Mouse (Mus musculus) fibroblast of lung, adult 2 months (primary cell): ENCODE measurements at regions not wholly inside any gene's neighbourhood (a gene's known extent, or its start where the extent isn't known, plus 50 kb on each side); places are given as distances from the start of the nearest gene placed in this dataset.

ENCODE experiments used
- DNase-seq: peaks from one replicate; pipeline ENCODE4 v3.0.0-alpha.2; 2011; ENCODE audit warnings: low read depth

DNA sequence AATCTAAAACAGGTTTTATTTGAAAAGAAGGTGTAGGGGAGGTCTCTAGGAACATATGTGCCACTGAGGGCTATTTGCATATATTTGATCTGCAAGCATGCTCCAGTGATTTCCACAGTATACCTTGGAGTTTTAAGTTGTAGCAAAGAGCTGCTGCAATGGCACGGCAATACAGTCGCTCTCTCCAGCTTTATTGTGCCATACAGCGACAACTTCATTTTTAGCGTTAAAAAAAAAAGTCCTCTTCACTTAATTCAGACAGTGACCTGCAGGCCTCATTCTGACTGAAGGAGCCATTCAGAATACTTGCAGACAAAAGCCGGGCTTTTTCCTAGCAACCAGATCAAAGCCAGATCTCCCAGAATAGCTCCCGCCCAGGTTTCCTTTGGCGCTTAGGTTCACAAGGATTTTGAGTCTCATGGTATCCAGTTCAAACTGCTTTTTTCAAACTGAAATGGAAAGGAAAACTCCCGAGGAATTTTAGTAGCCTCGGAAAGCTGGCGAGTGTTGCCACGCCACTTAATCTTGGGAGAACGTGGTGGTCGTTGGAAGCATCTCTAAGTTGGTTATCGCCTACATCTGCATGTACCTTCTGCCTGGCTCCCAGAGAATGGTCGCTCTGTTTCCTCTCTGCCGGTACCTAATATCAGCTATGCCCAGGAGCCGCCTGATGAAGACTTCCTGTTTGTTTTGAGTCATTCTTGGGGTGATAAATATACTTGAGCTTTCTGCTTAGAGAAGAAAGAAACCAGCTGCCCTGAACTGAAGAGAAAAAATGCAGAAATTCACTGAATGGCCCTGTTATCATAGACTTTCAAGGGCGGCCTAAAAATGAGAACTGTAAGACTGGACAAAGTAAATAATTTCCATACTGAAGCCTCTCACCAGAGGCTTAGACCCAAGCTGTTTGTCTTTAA is 67.8 kb upstream of the Zeb2 start:
- DNase-seq: peak; percentile 8

DNA sequence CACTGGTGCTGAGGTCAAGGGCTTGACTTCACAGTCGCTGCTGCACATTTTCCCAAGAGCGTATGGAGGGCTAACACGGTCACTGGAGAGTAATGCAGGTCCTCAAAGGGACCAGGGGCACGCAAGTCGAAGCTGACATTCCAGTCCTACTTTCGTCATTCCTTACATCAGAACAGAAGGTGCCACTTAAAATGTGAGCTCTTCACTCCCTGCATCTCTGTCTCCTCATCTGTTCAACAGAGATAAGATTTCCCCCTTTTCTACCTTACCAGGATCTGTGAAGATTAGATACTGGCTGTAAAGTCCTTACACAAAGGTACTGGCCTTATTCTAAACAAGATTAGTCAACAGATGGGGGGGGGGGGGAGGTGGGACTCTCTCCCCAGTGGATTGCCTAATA is 67.0 kb upstream of the Zeb2 start:
- no peak for DNase-seq

DNA sequence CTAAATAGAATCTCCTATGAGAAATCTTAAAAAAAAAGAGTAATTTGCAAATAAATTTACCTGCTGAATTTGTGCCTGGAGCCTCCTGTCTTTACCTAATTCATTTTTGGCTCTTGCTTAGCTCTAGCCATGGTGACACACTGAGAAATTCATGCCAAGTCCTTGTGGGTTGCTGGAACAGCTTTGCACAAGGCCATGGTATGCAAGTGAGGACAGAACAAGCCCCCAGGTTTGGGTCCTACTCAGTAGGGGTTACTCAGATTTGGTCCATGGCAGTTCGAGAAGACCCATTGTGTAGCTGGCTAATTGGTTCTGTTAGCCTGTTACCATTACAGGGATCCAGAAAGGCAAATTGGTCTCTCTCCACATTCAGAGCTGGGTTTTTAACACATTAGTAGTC is 65.7 kb upstream of the Zeb2 start:
- DNase-seq: peak; percentile 15

DNA sequence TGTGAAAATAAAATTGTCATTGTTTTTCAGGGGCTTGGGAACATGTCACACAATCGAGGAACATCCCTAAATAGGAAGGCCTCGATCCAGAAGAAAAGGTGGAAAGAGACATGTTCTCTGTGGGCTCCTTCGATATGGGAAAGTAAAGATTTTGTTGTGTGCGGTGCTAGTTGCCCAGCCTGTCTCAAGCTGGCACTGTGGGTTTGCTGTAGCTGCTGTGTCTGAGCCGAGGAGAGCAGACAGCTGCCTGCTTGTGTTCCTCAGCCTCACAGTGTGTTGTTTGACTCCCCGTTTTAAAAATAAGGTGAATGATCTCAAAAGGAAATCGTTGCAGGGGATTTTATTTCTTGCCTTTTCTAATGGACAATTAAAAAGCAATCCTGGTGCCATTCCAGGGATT is 64.4 kb upstream of the Zeb2 start:
- no peak for DNase-seq

DNA sequence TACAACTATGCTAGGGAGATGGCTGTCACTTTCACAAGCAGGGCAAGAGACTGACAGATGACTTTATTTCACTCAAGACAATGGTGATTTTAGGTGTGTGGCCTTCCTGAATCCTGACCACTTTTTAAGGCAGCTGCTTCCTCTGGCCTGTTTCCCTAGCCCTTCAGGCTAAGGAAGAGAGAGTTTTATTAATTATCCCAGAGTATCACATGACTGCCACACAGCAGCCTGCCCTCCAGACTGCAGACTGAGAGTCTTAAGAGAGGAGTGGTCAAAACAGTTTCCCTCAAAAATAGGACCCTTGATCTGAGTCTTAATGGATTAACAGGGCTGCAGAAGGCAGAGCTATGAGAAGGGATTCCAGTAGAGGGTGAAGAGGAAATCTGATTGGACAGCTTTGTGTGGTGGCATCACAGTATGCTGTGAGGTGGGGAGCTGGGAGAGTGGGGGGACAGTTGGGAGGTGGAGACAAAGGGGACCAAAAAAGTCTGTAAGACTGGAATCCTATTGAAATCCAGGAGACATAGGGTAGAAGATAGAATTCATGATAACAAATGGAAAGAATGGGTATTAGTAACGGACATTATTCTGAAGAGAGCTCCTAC is 61.8 kb upstream of the Zeb2 start:
- no peak for DNase-seq

DNA sequence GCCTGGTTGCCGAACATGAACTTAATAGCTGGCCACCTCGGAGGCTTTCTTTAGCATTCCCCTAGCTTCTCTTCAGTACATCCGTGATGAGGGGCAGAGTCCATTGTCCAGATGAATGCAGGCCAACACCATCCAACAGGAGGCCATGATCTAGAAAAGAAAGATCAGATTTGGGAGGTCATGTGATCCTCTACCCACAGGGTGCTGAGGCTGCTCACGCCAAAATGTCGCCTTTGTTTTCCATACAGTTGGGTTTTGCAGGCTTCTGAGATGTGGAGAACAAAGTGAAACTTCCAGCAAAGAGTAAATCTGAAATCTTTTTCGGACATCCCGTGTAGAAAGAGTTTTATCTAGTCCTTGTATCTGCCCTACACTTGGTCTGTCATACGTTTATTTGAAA is 55.2 kb upstream of the Zeb2 start:
- no peak for DNase-seq

DNA sequence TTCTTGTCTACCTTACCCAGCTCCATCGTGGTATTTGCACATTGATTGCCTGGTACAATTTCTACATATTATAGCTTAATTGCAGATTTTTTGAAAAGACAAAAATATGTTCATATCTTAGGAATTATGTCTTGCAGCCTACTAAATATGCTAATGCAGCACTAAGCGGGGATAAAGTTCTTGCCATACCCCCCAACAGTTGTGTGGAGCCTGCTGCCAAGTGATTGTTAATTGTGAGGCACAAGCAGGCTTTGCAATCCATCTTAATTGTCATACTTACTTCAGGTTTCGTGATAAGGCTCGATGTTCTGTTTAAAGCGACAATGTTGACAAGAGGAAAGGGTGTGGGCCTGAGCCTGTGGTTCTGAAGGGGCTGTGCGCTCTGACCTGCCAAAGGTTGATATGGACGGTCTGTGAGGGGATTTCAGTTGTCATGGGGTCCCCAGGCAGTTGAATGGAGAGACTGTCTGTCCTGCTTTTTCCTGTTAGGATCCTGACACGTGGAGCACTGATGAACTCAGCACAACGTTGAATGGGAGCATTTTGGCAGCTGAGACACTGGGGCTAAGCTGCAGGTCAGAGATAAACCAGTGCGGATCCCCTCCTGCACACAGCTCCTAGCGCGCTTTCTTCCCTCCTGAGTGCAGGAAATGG is 54.5 kb upstream of the Zeb2 start:
- no peak for DNase-seq

DNA sequence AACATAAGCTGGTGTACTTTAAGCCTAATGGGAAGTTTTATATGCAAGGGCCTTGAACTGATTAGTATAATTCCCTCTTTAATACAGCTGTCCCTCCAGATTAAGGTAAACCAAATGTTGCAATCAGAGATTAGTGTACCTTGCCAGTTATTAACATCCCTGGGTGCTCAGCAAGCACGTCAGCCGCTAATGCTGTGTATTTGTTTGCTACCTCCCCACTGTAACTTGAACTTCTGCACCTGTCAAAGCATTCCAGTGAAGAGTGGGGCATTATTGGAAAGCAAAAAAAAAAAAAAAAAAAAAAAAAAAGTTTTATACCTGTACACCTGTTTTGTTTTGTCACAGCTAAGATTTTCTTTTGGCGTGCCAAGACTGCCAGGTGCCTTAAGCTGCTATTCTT is 53.1 kb upstream of the Zeb2 start:
- DNase-seq: no peak

DNA sequence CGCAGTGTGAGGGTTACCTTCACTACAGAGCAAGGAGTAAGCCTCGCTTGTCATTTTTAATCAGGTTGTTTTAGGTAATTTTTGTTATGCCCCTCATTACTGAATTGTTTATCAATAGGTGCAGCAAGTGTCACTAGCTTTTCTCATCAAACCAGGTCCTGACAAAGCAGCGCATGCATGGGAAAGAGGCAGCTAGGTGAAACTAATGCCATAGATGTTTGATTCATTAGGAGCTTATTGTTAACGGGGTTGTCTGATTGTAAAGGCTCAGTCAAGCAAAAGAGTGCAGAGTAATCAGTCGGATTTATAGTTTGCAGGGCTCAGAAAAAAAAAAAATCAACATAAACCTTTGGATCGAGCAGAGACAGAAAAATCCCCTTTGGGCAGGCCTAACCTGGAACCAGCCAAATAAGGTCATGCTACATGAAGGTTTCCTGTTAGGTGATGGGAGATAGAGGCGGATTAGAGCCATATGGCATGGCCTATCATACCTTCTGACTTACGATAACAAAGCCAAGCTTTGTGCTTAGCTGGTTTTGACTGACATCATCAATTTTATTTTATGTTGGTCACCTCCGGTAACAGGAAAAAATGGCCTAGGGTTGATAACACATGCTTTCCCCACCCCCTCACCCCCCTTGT is 52.4 kb upstream of the Zeb2 start:
- DNase-seq: no peak

DNA sequence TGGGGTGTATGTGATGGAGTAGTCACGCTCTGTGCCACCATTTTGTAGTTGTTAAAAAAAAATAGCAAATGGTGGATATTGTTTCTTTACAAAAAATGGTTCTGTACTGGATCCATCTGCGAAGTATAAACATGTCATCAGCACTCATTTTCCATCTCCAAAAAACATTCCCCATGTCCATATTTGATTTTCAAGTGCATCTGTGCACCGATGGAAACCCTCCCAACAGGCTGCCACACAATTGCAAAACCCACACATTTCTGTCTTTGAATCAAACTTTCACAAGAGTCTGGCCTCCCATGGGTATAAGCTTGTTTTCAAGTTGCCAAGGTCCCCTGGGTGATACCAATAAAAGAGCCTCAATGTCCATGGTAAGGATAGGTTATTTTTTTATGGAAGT is 51.4 kb upstream of the Zeb2 start:
- no peak for DNase-seq
